ENCODE assay signal across 8 mouse cellular contexts in the genomic region with DNA sequence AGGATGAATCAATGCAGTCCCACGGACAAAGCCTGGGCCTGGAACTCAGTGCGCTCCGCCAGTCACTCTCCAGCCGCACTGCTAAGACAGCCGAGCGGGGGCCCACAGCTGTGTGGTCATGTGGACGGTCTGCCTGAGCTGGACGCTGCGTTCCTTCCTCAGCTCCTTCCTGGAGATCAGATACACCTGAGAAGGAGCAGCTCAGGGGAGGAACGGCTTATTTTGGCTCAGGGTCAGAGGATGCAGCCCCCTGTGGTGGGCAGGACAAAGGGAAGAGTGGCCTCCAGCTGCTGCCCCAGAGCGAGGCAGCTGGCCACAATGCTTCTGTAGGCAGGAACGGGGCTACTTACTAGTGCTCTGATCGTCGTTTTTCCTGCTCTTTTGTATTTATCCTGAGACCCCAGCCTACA. TPM values are rescaled to one million over a fixed set of nuclear protein-coding genes. Genes with fewer than 3 reads are reported as not detected.
DNase-seq lines count a peak whose midpoint lies in the region; ATAC-seq lines count a peak whose summit lies in the region.

No protein-coding gene starts in this region.

- H3K27me3 ChIP-seq in heart, embryonic 11.5 days (ENCODE audit: control insufficient read depth, insufficient read depth, low read length), result 0 out of 2 replicates have a peak, but pooled peaks cover 4% of the 10 kb centered on the region
- no peaks in the 10 kb centered on the region for H3K27me3 ChIP-seq in forebrain, embryonic 16.5 days (replicated peaks; ENCODE audit: control insufficient read depth, insufficient read depth, low read length)

- peak overlapping the region; percentile 35 for H3K4me3 ChIP-seq in heart, embryonic 11.5 days (ENCODE audit: low read depth, low read length)
- H3K4me3 ChIP-seq in forebrain, embryonic 16.5 days (replicated peaks; ENCODE audit: low read length), result no peak overlapping the region

- no peaks in the 10 kb centered on the region for H3K9me3 ChIP-seq in heart, embryonic 11.5 days (replicated peaks; ENCODE audit: control insufficient read depth, low read length)
- H3K9me3 ChIP-seq in forebrain, embryonic 16.5 days (ENCODE audit: control insufficient read depth, low read length), result no peaks in the 10 kb centered on the region

- peaks cover 5% of the 10 kb centered on the region; the same call in 1 of the 2 replicates for H3K4me1 ChIP-seq in heart, embryonic 11.5 days (ENCODE audit: control insufficient read depth, insufficient read depth, low read length)
- H3K4me1 ChIP-seq in forebrain, embryonic 16.5 days (replicated peaks; ENCODE audit: control insufficient read depth, insufficient read depth, low read length), result peaks cover 27% of the 10 kb centered on the region

- no peak for DNase-seq in heart, adult 18-20 months
- peak; percentile 40 for DNase-seq in Muller cell, postnatal 12 days (ENCODE audit: inconsistent ontology term)
- peak; percentile 31 for DNase-seq in mesoderm, embryonic 11.5 days (ENCODE audit: low read depth, low spot score)
- DNase-seq in thymus, postnatal 14 days, result no peak
- DNase-seq in frontal cortex, adult 2 months (ENCODE audit: extremely low spot score in 1 of 2, low spot score in 1 of 2), result no peak
- no peak for DNase-seq in cerebellum, postnatal 36 days

- 6% methylated on average over 14 of the region's 14 CpGs for WGBS in heart, embryonic 11.5 days (ENCODE audit: insufficient replicate concordance)
- 9% methylated on average over 14 of the region's 14 CpGs for WGBS in forebrain, embryonic 16.5 days

- H3K9ac ChIP-seq in heart, embryonic 11.5 days (ENCODE audit: low read depth, low read length), result peak overlapping the region; percentile 56; the same call in 1 of the 2 replicates
- H3K9ac ChIP-seq in forebrain, embryonic 16.5 days (replicated peaks; ENCODE audit: low read depth, low read length), result peak overlapping the region; percentile 38; the same call in 1 of the 2 replicates

- peak overlapping the region; percentile 66 for H3K4me2 ChIP-seq in heart, embryonic 11.5 days
- H3K4me2 ChIP-seq in forebrain, embryonic 16.5 days (ENCODE audit: low read length), result peak overlapping the region; percentile 35; the same call in 1 of the 2 replicates

- no peaks in the 10 kb centered on the region for H3K36me3 ChIP-seq in heart, embryonic 11.5 days (ENCODE audit: control insufficient read depth, insufficient read depth, low read length)
- H3K36me3 ChIP-seq in forebrain, embryonic 16.5 days (ENCODE audit: control insufficient read depth, insufficient read depth), result no peaks in the 10 kb centered on the region

- 0 out of 2 replicates have a peak, but pooled peaks have one; percentile 26 for ATAC-seq in heart, embryonic 11.5 days (replicated peaks; ENCODE audit: insufficient number of reproducible peaks, low FRiP score, low TSS enrichment)
- ATAC-seq in forebrain, embryonic 16.5 days, result peak; percentile 57; the same call in 1 of the 2 replicates

- H3K27ac ChIP-seq in heart, embryonic 11.5 days (ENCODE audit: low read depth, low read length), result no peak overlapping the region
- no peak overlapping the region for H3K27ac ChIP-seq in forebrain, embryonic 16.5 days (ENCODE audit: low read length)

RNA-seq across cellular contexts. Expression of gene Xrcc2, which starts 51.0 kb away (rescaled TPM):
- 10.0 and 11.1 TPM in 2 replicates for polyA plus RNA-seq in heart, embryonic 11.5 days (2014; fragmentation: Nextera tagmentation; extraction: Ambion mirVana)
- total RNA-seq in heart, adult 18-20 months (2021), result 1 to 10 TPM; 5.6 to 6.2 TPM
- 5.4 and 5.6 TPM in 2 replicates for polyA plus RNA-seq in forebrain, embryonic 16.5 days (2015; fragmentation: Nextera tagmentation; extraction: Ambion mirVana)
- polyA plus RNA-seq in frontal cortex, adult 2 months (2012; rRNA removed), result 5.3 and 5.4 TPM in 2 replicates

Comparison
In these comparisons a context has a peak if more than half of its experiments do, and no peak if none do; other contexts are left out.
1. DNase-seq: peak in Muller cell, postnatal 12 days (single experiment) and mesoderm, embryonic 11.5 days (single experiment); none in heart, adult 18-20 months (0 of 2), thymus, postnatal 14 days (single experiment), frontal cortex, adult 2 months (0 of 2) and cerebellum, postnatal 36 days (0 of 2).